In the genomic region with DNA sequence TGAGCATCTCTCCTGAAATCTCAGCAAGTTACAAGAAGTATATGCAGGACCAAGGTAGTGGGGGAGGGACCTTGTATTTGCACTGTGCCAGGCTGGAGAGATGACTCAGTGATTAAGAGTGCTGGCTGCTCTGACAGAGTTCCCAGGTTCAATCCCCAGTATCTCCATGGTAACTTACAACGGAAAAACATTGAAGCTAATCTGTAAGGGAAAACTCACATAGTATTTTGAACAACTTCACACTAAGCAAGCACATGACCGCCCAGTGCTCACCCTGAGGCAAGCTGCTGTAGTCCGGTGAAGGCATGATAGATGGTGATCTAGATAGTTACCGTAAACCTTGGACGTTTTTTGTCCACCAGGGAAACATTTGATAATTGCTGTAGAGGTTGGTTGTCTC, we compare ENCODE assay signal across 19 mouse cellular contexts.
"Had no signal": no experiment of that assay in that cellular context is flagged by ENCODE, and none has a peak within 500 bp of the region (broad histone marks: within the 10 kb centered on the region; RNA-seq: fewer than 3 reads in every experiment).

No protein-coding gene starts in this region.

- H3K4me2 ChIP-seq: lung, embryonic 14.5 days; midbrain, embryonic 12.5 days; neural tube, embryonic 13.5 days; neural tube, embryonic 15.5 days had no signal

- DNase-seq: lung, adult 18-20 months; lung, embryonic 14.5 days; lung, postnatal 10 days; lung, postnatal 4 days; midbrain, embryonic 14.5 days; retina, postnatal 1 day; right cerebral cortex, adult 18-20 months; right cerebral cortex, postnatal 25 days; right cerebral cortex, postnatal 4 days; spleen, adult 18-20 months; thymus, adult 2 months; thymus, postnatal 25 days; thymus, postnatal 4 days had no signal

- H3K4me3 ChIP-seq: midbrain, embryonic 10.5 days; midbrain, embryonic 12.5 days; myocyte; neural tube, embryonic 13.5 days; neural tube, embryonic 15.5 days had no signal

- ATAC-seq: midbrain, embryonic 16.5 days had no signal

- H3K27ac ChIP-seq: midbrain, embryonic 10.5 days; midbrain, embryonic 12.5 days; neural tube, embryonic 13.5 days; neural tube, embryonic 15.5 days had no signal

- H3K27me3 ChIP-seq: midbrain, embryonic 12.5 days; neural tube, embryonic 13.5 days; neural tube, embryonic 15.5 days had no signal

- H3K36me3 ChIP-seq: midbrain, embryonic 10.5 days; midbrain, embryonic 12.5 days; neural tube, embryonic 13.5 days; neural tube, embryonic 15.5 days had no signal

- H3K9ac ChIP-seq: lung, embryonic 14.5 days; midbrain, embryonic 12.5 days; neural tube, embryonic 13.5 days; neural tube, embryonic 15.5 days had no signal

- H3K4me1 ChIP-seq: midbrain, embryonic 10.5 days; midbrain, embryonic 12.5 days; neural tube, embryonic 13.5 days; neural tube, embryonic 15.5 days had no signal

- H3K9me3 ChIP-seq: midbrain, embryonic 10.5 days; midbrain, embryonic 12.5 days; neural tube, embryonic 13.5 days; neural tube, embryonic 15.5 days had no signal
